Mouse (Mus musculus): ENCODE data around the gene Mlip. TPM values are rescaled to one million over a fixed set of nuclear protein-coding genes. Genes with fewer than 3 reads are reported as not detected.

The Mlip gene
- polyA plus RNA-seq (2014; fragmentation: Nextera tagmentation; extraction: Ambion mirVana) = 0.25 TPM in 1 of 2 replicates, not detected in the other

DNA sequence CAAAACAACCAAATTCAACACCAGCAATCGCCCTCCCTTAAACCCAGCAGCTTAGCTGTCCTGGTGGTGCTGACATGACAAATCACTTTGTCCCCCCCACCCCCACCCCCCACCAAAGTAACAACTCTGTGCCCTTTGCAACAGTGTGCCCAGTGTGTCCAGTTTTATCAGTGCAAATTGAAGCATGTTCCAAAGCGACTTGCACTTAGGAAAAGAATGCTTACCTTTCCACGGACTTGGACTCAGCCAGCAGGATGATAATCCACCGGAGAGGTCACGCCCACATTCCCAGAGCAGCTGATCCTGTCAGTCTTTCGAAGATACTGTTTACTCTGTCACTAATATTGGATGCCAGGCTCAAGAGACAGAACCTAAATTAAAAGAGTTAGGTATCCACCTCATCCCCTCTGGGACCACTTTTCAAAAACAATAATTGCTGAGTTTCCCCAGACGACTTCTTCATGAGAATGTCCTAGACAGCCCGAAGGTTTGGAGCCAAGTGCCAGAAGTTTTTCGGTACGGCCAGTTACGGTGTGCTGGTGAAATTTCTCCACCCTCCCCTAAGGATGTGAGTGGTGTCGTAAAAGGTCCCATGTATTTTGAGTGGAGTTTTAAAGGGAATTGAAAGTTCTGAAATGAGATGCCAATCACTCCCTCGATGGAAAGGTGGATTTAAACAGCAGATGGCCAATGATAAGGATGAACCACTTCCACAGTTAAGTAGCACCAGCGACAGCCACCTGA, at the start of gene Mlip:
Gene Mlip (minus strand): TSS at position 538 of the 744 bp plus-strand sequence.
- 70% methylated on average over 14 of the region's 14 CpGs for whole genome bisulfite sequencing
- ATAC-seq (ENCODE audit: insufficient number of reproducible peaks, low FRiP score, low TSS enrichment, low read depth) (no peak), DNase-seq (ENCODE audit: low spot score) (peak; percentile 20)
- H3K4me3 ChIP-seq (ENCODE audit: low read depth, low read length) = no peak within 1 kb of the TSS
- H3K4me2 ChIP-seq (ENCODE audit: low read depth, severe bottlenecking) = no peak within 1 kb of the TSS
- H3K27me3 ChIP-seq (ENCODE audit: control insufficient read depth, insufficient read depth, low read length) = no peaks in the 10 kb centered on the region
- H3K4me1 ChIP-seq (ENCODE audit: control insufficient read depth, insufficient read depth, low read length) = no peaks in the 10 kb centered on the region
- H3K36me3 ChIP-seq (ENCODE audit: control insufficient read depth, insufficient read depth, low read length) = no peaks in the 10 kb centered on the region
- no peak within 1 kb of the TSS for H3K27ac ChIP-seq (replicated peaks; ENCODE audit: low read depth, low read length)
- no peaks in the 10 kb centered on the region for H3K9me3 ChIP-seq (ENCODE audit: control insufficient read depth, low read length)
- H3K9ac ChIP-seq (ENCODE audit: low read length) = no peak within 1 kb of the TSS

DNA sequence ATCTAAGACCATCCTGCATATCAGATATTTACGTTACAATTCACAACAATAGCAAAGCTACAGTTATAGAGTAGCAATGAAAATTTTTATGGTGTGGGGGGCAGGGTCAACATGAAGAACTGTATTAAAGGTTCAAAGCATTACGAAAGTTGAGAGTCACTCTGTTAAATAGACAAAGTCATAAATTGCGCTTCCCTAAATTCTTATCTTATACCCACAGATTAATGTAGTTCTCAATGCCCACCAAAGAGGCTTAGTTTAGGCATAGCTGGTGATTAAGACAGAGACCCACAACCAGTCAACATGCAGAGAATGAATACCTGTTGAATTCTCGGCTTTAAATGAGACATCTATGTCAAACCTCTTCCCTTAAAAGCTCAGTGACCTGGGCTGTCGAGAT, 47.0 kb upstream of the Mlip start:
- H3K4me1 ChIP-seq (ENCODE audit: control insufficient read depth, insufficient read depth, low read length) = no peaks in the 10 kb centered on the region
- no peak for ATAC-seq (ENCODE audit: insufficient number of reproducible peaks, low FRiP score, low TSS enrichment, low read depth)
- no peak overlapping the region for H3K9ac ChIP-seq (ENCODE audit: low read length)
- H3K9me3 ChIP-seq (ENCODE audit: control insufficient read depth, low read length) = no peaks in the 10 kb centered on the region
- H3K4me3 ChIP-seq (ENCODE audit: low read depth, low read length) = no peak overlapping the region
- 93% methylated on average over 5 of the region's 5 CpGs for WGBS
- H3K36me3 ChIP-seq (ENCODE audit: control insufficient read depth, insufficient read depth, low read length) = no peaks in the 10 kb centered on the region
- no peaks in the 10 kb centered on the region for H3K27me3 ChIP-seq (ENCODE audit: control insufficient read depth, insufficient read depth, low read length)
- H3K27ac ChIP-seq (replicated peaks; ENCODE audit: low read depth, low read length) = no peak overlapping the region
- no peak overlapping the region for H3K4me2 ChIP-seq (ENCODE audit: low read depth, severe bottlenecking)
- no peak for DNase-seq (ENCODE audit: low spot score)

DNA sequence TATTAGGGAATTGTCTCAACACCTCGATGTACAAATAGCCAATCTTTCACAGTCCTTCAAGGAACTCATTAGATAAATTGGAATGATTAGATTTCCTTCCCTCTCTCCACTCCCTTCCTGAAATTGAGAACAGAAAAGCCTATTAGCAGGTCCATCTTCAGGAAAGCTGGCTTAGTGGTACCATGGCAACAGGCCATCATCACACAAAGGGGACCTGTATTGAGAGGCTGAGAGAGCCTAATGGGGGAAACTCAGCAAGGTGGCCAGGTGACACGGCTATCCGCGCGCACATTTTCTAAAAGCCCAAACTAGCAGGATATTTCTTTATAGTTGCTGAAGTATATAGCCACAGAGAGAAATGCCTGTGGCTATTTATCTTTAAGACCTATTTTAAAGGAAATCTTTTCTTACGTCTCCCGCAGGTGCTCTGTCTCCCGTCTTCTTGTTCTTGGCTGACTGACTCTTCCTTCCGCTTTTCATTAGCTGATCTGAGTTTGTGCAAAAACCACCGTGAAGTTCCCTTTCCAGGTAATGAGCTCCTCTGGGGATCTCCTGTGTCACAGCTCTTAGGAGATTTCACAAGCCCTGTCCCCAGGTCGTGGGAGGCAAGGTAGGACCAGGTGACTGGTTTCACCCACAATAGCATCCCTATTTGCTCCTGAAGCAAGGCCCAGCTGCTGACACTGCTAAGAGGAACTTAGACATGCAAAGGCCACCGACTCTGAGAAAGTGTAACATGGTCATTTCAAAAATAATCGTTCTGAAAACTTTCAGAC, 46.3 kb upstream of the Mlip start:
- no peaks in the 10 kb centered on the region for H3K4me1 ChIP-seq (ENCODE audit: control insufficient read depth, insufficient read depth, low read length)
- ATAC-seq (ENCODE audit: insufficient number of reproducible peaks, low FRiP score, low TSS enrichment, low read depth) = no peak
- H3K27me3 ChIP-seq (ENCODE audit: control insufficient read depth, insufficient read depth, low read length) = no peaks in the 10 kb centered on the region
- H3K36me3 ChIP-seq (ENCODE audit: control insufficient read depth, insufficient read depth, low read length) = no peaks in the 10 kb centered on the region
- H3K4me3 ChIP-seq (ENCODE audit: low read depth, low read length) = no peak overlapping the region
- no peaks in the 10 kb centered on the region for H3K9me3 ChIP-seq (ENCODE audit: control insufficient read depth, low read length)
- DNase-seq (ENCODE audit: low spot score) = peak; percentile 33
- no peak overlapping the region for H3K27ac ChIP-seq (replicated peaks; ENCODE audit: low read depth, low read length)
- 72% methylated on average over 13 of the region's 13 CpGs for WGBS
- no peak overlapping the region for H3K4me2 ChIP-seq (ENCODE audit: low read depth, severe bottlenecking)
- H3K9ac ChIP-seq (ENCODE audit: low read length) = no peak overlapping the region

DNA sequence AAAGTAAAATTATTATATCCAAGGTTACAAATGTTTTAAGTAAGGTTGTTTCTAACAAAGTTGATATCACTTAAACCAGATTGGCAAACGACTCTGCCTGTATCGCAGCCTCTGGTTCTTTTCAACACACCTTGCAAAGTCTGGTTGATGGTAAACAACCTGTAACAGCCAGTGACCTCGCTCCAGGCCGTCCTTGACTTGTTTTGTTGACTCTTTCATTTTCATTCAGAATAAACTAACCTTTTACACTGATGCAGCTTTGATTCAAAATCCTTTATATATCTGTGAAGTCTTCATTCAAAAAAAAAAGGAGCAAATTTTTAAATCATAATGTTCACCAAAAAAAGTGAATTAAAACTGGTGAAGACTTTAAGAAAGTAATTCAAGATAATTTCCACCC, 44.3 kb upstream of the Mlip start:
- no peak for DNase-seq (ENCODE audit: low spot score)
- Histone ChIP-seq H3K4me2 (ENCODE audit: low read depth, severe bottlenecking) (no peak overlapping the region), H3K36me3 (ENCODE audit: control insufficient read depth, insufficient read depth, low read length) (no peaks in the 10 kb centered on the region), H3K9me3 (ENCODE audit: control insufficient read depth, low read length) (no peaks in the 10 kb centered on the region), H3K9ac (ENCODE audit: low read length) (no peak overlapping the region), H3K4me1 (ENCODE audit: control insufficient read depth, insufficient read depth, low read length) (no peaks in the 10 kb centered on the region), H3K4me3 (ENCODE audit: low read depth, low read length) (no peak overlapping the region), H3K27ac (replicated peaks; ENCODE audit: low read depth, low read length) (no peak overlapping the region), H3K27me3 (ENCODE audit: control insufficient read depth, insufficient read depth, low read length) (no peaks in the 10 kb centered on the region)
- no peak for ATAC-seq (ENCODE audit: insufficient number of reproducible peaks, low FRiP score, low TSS enrichment, low read depth)
- WGBS = 57% methylated on average over 4 of the region's 4 CpGs

DNA sequence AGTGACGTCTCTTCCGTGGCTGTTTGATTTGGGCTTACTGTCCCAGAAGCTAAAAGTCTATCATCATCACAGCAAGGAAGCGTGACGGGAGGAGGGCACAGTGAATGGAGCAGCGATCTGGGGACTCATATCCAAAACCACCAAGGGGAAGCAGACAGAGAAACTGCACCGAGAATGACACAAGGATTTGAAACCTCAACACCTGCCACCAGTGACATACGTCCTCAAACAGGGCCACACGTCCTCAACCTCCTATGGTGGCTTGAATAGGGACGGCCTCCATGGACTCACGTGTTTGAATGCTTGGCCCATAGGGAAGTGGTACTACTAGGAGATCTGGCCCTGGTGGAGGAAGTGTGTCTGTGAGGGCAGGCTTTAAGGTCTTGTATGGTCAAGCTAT, 38.5 kb upstream of the Mlip start:
- Histone ChIP-seq H3K36me3 (ENCODE audit: control insufficient read depth, insufficient read depth, low read length) (no peaks in the 10 kb centered on the region), H3K4me3 (ENCODE audit: low read depth, low read length) (no peak overlapping the region), H3K4me2 (ENCODE audit: low read depth, severe bottlenecking) (no peak overlapping the region), H3K9me3 (ENCODE audit: control insufficient read depth, low read length) (no peaks in the 10 kb centered on the region), H3K27ac (replicated peaks; ENCODE audit: low read depth, low read length) (no peak overlapping the region), H3K4me1 (ENCODE audit: control insufficient read depth, insufficient read depth, low read length) (no peaks in the 10 kb centered on the region), H3K9ac (ENCODE audit: low read length) (no peak overlapping the region), H3K27me3 (ENCODE audit: control insufficient read depth, insufficient read depth, low read length) (no peaks in the 10 kb centered on the region)
- WGBS = 91% methylated on average over 10 of the region's 10 CpGs
- DNase-seq (ENCODE audit: low spot score) (no peak), ATAC-seq (ENCODE audit: insufficient number of reproducible peaks, low FRiP score, low TSS enrichment, low read depth) (no peak)

DNA sequence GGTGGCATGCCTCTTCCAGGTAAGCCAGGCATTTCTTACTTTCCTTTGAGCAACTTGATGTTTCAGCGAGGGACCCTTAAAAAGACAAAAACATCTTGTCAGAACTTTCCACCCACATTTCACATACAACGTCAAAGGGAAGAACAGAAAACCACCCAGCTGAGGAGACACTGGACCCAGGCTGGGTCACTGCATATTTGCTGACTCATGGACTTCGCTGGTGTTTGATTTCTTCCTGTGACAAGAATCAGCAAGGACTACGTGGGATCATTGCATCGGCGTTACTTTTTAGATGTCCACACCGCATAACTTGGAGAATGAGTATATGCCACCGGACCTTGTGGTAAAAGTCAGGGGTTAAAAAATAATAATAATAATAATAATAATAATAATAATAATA, 36.2 kb upstream of the Mlip start:
- H3K4me2 ChIP-seq (ENCODE audit: low read depth, severe bottlenecking) = no peak overlapping the region
- no peaks in the 10 kb centered on the region for H3K9me3 ChIP-seq (ENCODE audit: control insufficient read depth, low read length)
- no peaks in the 10 kb centered on the region for H3K4me1 ChIP-seq (ENCODE audit: control insufficient read depth, insufficient read depth, low read length)
- H3K27ac ChIP-seq (replicated peaks; ENCODE audit: low read depth, low read length) = no peak overlapping the region
- WGBS = 94% methylated on average over 8 of the region's 8 CpGs
- ATAC-seq (ENCODE audit: insufficient number of reproducible peaks, low FRiP score, low TSS enrichment, low read depth) = no peak
- no peaks in the 10 kb centered on the region for H3K27me3 ChIP-seq (ENCODE audit: control insufficient read depth, insufficient read depth, low read length)
- no peak overlapping the region for H3K4me3 ChIP-seq (ENCODE audit: low read depth, low read length)
- no peak overlapping the region for H3K9ac ChIP-seq (ENCODE audit: low read length)
- no peaks in the 10 kb centered on the region for H3K36me3 ChIP-seq (ENCODE audit: control insufficient read depth, insufficient read depth, low read length)
- DNase-seq (ENCODE audit: low spot score) = no peak

DNA sequence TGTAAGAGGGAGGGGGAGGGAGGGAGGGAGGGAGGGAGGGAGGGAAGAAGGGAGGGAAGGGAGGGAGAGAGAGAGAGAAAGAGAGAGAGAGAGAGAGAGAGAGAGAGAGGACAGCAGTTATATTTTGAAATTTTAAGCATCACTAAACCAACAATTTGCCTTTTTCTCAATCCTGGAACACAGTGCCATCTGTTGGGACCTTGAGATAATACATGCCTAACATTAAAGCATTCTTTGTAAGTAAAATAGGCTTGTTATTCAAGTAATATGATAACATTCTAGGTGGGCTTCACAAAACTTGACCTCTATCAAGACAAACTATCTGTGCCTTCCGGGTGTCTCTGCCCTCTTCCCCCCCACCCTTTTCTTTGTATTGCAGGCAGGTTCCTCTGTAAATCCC, 34.0 kb upstream of the Mlip start:
- no peak overlapping the region for H3K27ac ChIP-seq (replicated peaks; ENCODE audit: low read depth, low read length)
- H3K4me2 ChIP-seq (ENCODE audit: low read depth, severe bottlenecking) = no peak overlapping the region
- H3K9ac ChIP-seq (ENCODE audit: low read length) = no peak overlapping the region
- 41% methylated on average over 1 of the region's 1 CpGs for WGBS
- H3K36me3 ChIP-seq (ENCODE audit: control insufficient read depth, insufficient read depth, low read length) = no peaks in the 10 kb centered on the region
- no peaks in the 10 kb centered on the region for H3K4me1 ChIP-seq (ENCODE audit: control insufficient read depth, insufficient read depth, low read length)
- ATAC-seq (ENCODE audit: insufficient number of reproducible peaks, low FRiP score, low TSS enrichment, low read depth) = no peak
- H3K4me3 ChIP-seq (ENCODE audit: low read depth, low read length) = no peak overlapping the region
- DNase-seq (ENCODE audit: low spot score) = no peak
- no peaks in the 10 kb centered on the region for H3K9me3 ChIP-seq (ENCODE audit: control insufficient read depth, low read length)
- H3K27me3 ChIP-seq (ENCODE audit: control insufficient read depth, insufficient read depth, low read length) = no peaks in the 10 kb centered on the region

DNA sequence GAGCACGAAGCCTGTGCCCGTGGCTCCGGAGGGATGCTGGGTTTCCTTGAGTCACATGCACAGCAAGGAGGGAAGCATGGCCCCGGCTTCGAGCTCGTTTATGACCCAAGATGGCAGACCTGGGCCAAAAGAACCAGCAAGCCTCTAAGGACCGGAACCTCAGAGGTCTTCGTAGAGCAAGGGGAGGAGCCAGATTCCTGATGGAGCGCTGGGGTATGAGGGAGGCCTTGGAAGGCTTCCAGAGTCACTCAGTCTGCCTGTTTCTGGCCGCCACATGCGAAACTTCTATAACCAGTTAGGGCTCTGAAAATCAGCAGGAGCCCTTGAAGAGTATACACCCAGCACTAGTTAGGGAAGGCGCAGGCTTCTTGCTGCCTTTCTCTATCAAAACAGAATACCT, 32.8 kb upstream of the Mlip start:
- Histone ChIP-seq H3K4me1 (ENCODE audit: control insufficient read depth, insufficient read depth, low read length) (no peaks in the 10 kb centered on the region), H3K9me3 (ENCODE audit: control insufficient read depth, low read length) (no peaks in the 10 kb centered on the region), H3K36me3 (ENCODE audit: control insufficient read depth, insufficient read depth, low read length) (no peaks in the 10 kb centered on the region), H3K27ac (replicated peaks; ENCODE audit: low read depth, low read length) (no peak overlapping the region), H3K4me2 (ENCODE audit: low read depth, severe bottlenecking) (no peak overlapping the region), H3K4me3 (ENCODE audit: low read depth, low read length) (no peak overlapping the region), H3K9ac (ENCODE audit: low read length) (no peak overlapping the region), H3K27me3 (ENCODE audit: control insufficient read depth, insufficient read depth, low read length) (no peaks in the 10 kb centered on the region)
- DNase-seq (ENCODE audit: low spot score) = no peak
- ATAC-seq (ENCODE audit: insufficient number of reproducible peaks, low FRiP score, low TSS enrichment, low read depth) = no peak
- WGBS = 87% methylated on average over 12 of the region's 12 CpGs

Measured in limb, embryonic 11.5 days (tissue).